Comparison of ENCODE assay signal across 19 mouse cellular contexts in genomic region chr2:38973223-38973622, GRCm38 (mm10). TPM values are rescaled to one million over a fixed set of nuclear protein-coding genes. Genes with fewer than 3 reads are reported as not detected.
DNase-seq lines count a peak whose midpoint lies in the region; ATAC-seq and TF ChIP-seq lines count a peak whose summit lies in the region.
"Had no signal": no experiment of that assay in that cellular context is flagged by ENCODE, and none has a peak within 500 bp of the region (broad histone marks: within the 10 kb centered on the region; RNA-seq: fewer than 3 reads in every experiment).

No protein-coding gene starts in this region.

- H3K36me3 ChIP-seq in liver, postnatal 0 days (replicated peaks; ENCODE audit: insufficient read depth, low read length) = no peaks in the 10 kb centered on the region
- no peaks in the 10 kb centered on the region for H3K36me3 ChIP-seq in liver, embryonic 11.5 days (ENCODE audit: control insufficient read depth, insufficient read depth, low read length)
- H3K36me3 ChIP-seq: embryonic facial prominence, embryonic 12.5 days; heart, embryonic 15.5 days; hindbrain, embryonic 15.5 days had no signal

- no peak overlapping the region for H3K27ac ChIP-seq in liver, postnatal 0 days (ENCODE audit: low read depth)
- no peak overlapping the region for H3K27ac ChIP-seq in liver, embryonic 11.5 days (ENCODE audit: low read depth, low read length)
- H3K27ac ChIP-seq: embryonic facial prominence, embryonic 12.5 days; heart, embryonic 15.5 days; hindbrain, embryonic 15.5 days; left cerebral cortex, adult 2 months had no signal

- no peak for ATAC-seq in liver, postnatal 0 days
- ATAC-seq in liver, embryonic 11.5 days (replicated peaks; ENCODE audit: low FRiP score) = no peak
- ATAC-seq in megakaryocyte-erythroid progenitor cell, adult 5-6 weeks (replicated peaks; ENCODE audit: low FRiP score, low TSS enrichment, poor library complexity, severe bottlenecking) = 0 out of 2 replicates have a peak, but pooled peaks have one; percentile 2
- ATAC-seq: forebrain, postnatal 0 days had no signal

- WGBS in liver, postnatal 0 days (ENCODE audit: insufficient replicate concordance) = 19% methylated on average over 2 of the region's 2 CpGs
- 31% methylated on average over 2 of the region's 2 CpGs for WGBS in liver, embryonic 11.5 days

- peaks cover 8% of the 10 kb centered on the region; the same call in 1 of the 2 replicates for H3K4me1 ChIP-seq in liver, postnatal 0 days (ENCODE audit: insufficient read depth)
- peaks cover 13% of the 10 kb centered on the region for H3K4me1 ChIP-seq in liver, embryonic 11.5 days (replicated peaks; ENCODE audit: control insufficient read depth, insufficient read depth, low read length)
- H3K4me1 ChIP-seq: embryonic facial prominence, embryonic 12.5 days; heart, embryonic 15.5 days; hindbrain, embryonic 15.5 days had no signal

- H3K27me3 ChIP-seq in liver, postnatal 0 days (ENCODE audit: insufficient read depth, low read length) = no peaks in the 10 kb centered on the region
- peaks cover 6% of the 10 kb centered on the region for H3K27me3 ChIP-seq in liver, embryonic 11.5 days (replicated peaks; ENCODE audit: control insufficient read depth, insufficient read depth, low read length)
- H3K27me3 ChIP-seq: embryonic facial prominence, embryonic 12.5 days; heart, embryonic 15.5 days; hindbrain, embryonic 15.5 days had no signal

- intact Hi-C loops in left cerebral cortex, postnatal 10 days (cut with DNase I) = no loop called here

- no peak overlapping the region for H3K4me3 ChIP-seq in liver, postnatal 0 days (ENCODE audit: low read depth, low read length)
- H3K4me3 ChIP-seq in liver, embryonic 11.5 days (ENCODE audit: low read depth, low read length) = no peak overlapping the region
- H3K4me3 ChIP-seq: embryonic facial prominence, embryonic 12.5 days; heart, embryonic 15.5 days; hindbrain, embryonic 15.5 days; left cerebral cortex, adult 2 months had no signal

- H3K4me2 ChIP-seq in liver, postnatal 0 days (ENCODE audit: low read depth, low read length) = no peak overlapping the region
- H3K4me2 ChIP-seq in liver, embryonic 11.5 days = no peak overlapping the region
- H3K4me2 ChIP-seq: embryonic facial prominence, embryonic 12.5 days; heart, embryonic 15.5 days; hindbrain, embryonic 15.5 days; lung, embryonic 14.5 days; midbrain, embryonic 11.5 days had no signal

- no peak overlapping the region for H3K9ac ChIP-seq in liver, postnatal 0 days (replicated peaks)
- no peak overlapping the region for H3K9ac ChIP-seq in liver, embryonic 11.5 days (ENCODE audit: low read depth, low read length)
- H3K9ac ChIP-seq: embryonic facial prominence, embryonic 12.5 days; forebrain, postnatal 0 days; heart, embryonic 15.5 days; hindbrain, embryonic 15.5 days; lung, embryonic 14.5 days had no signal

- 0 out of 2 replicates have a peak, but pooled peaks have one; percentile 9 for TF ChIP-seq CTCF in liver, postnatal 0 days (IDR thresholded peaks at IDR 0.05; ENCODE audit: low read depth)

- no peak for DNase-seq in liver, postnatal 0 days
- DNase-seq in liver, embryonic 11.5 days (ENCODE audit: low spot score) = no peak
- DNase-seq in NIH3T3 (ENCODE audit: low read depth) (peak; percentile 22), adipocyte (ENCODE audit: low spot score) (peak; percentile 42)
- DNase-seq in left cerebral cortex, postnatal 10 days (ENCODE audit: extremely low spot score in 1 of 2, low spot score in 2 of 2) = no peak
- no peak for DNase-seq in adrenal gland, adult 18-20 months (ENCODE audit: low spot score in 2 of 2)
- DNase-seq: cerebellum, adult 11 months; cerebellum, adult 9-11 months; gastrocnemius, postnatal 36 days; layer of hippocampus, adult 9-11 months; lung, embryonic 14.5 days had no signal

- TF ChIP-seq EP300 in liver, postnatal 0 days (IDR thresholded peaks at IDR 0.05; ENCODE audit: low read depth) = no peak

- H3K9me3 ChIP-seq in liver, postnatal 0 days (ENCODE audit: low read length) = no peaks in the 10 kb centered on the region
- no peaks in the 10 kb centered on the region for H3K9me3 ChIP-seq in liver, embryonic 11.5 days (ENCODE audit: control insufficient read depth, low read length)
- H3K9me3 ChIP-seq: embryonic facial prominence, embryonic 12.5 days; heart, embryonic 15.5 days; hindbrain, embryonic 15.5 days had no signal

RNA-seq across cellular contexts. Expression of gene Wdr38, which starts 24.1 kb away (rescaled TPM):
- polyA plus RNA-seq in liver, postnatal 0 days (2015; fragmentation: Nextera tagmentation; extraction: Ambion mirVana) = 0.53 and 0.60 TPM in 2 replicates
- 1.4 TPM in 2 replicates for polyA plus RNA-seq in liver, embryonic 11.5 days (2014; fragmentation: Nextera tagmentation; extraction: Ambion mirVana)
- total RNA-seq in megakaryocyte-erythroid progenitor cell, adult 5-6 weeks (2014; fragmentation: Nextera tagmentation) = 0.89 and 1.4 TPM in 2 replicates
- 0.27 TPM in 1 of 2 replicates, not detected in the other for total RNA-seq in megakaryocyte-erythroid progenitor cell, adult 5-6 weeks (2017)
- total RNA-seq in left cerebral cortex, postnatal 10 days (2021) = under 1 TPM; 0.32 to 0.55 TPM
- under 1 TPM; 0.53 to 0.61 TPM for total RNA-seq in adrenal gland, adult 18-20 months (2021)

RNA-seq across cellular contexts. Expression of gene Arpc5l, which starts 31.9 kb away (rescaled TPM):
- 59.3 and 60.7 TPM in 2 replicates for polyA plus RNA-seq in liver, postnatal 0 days (2015; fragmentation: Nextera tagmentation; extraction: Ambion mirVana)
- polyA plus RNA-seq in liver, embryonic 11.5 days (2014; fragmentation: Nextera tagmentation; extraction: Ambion mirVana) = 113 and 128 TPM in 2 replicates
- total RNA-seq in megakaryocyte-erythroid progenitor cell, adult 5-6 weeks (2014; fragmentation: Nextera tagmentation) = 56.6 and 77.5 TPM in 2 replicates
- 39.5 and 52.9 TPM in 2 replicates for total RNA-seq in megakaryocyte-erythroid progenitor cell, adult 5-6 weeks (2017)
- 100 to 1,000 TPM in 1 of 2 experiments, 10 to 100 TPM in 1; 93.1 to 103 TPM for total RNA-seq in left cerebral cortex, postnatal 10 days (2021)
- total RNA-seq in adrenal gland, adult 18-20 months (2021) = 10 to 100 TPM; 82.3 to 82.5 TPM

RNA-seq across cellular contexts. Expression of gene Rpl35, which starts 32.2 kb away (rescaled TPM):
- 574 and 582 TPM in 2 replicates for polyA plus RNA-seq in liver, postnatal 0 days (2015; fragmentation: Nextera tagmentation; extraction: Ambion mirVana)
- polyA plus RNA-seq in liver, embryonic 11.5 days (2014; fragmentation: Nextera tagmentation; extraction: Ambion mirVana) = 1,321 and 1,382 TPM in 2 replicates
- total RNA-seq in megakaryocyte-erythroid progenitor cell, adult 5-6 weeks (2014; fragmentation: Nextera tagmentation) = 1,595 and 1,825 TPM in 2 replicates
- 1,385 and 1,766 TPM in 2 replicates for total RNA-seq in megakaryocyte-erythroid progenitor cell, adult 5-6 weeks (2017)
- total RNA-seq in left cerebral cortex, postnatal 10 days (2021) = 100 to 1,000 TPM; 326 to 336 TPM
- total RNA-seq in adrenal gland, adult 18-20 months (2021) = 100 to 1,000 TPM; 442 to 451 TPM

RNA-seq across cellular contexts. Expression of gene Olfml2a, which starts 41.4 kb away (rescaled TPM):
- polyA plus RNA-seq in liver, postnatal 0 days (2015; fragmentation: Nextera tagmentation; extraction: Ambion mirVana) = 0.06 and 0.12 TPM in 2 replicates
- 0.38 and 0.75 TPM in 2 replicates for polyA plus RNA-seq in liver, embryonic 11.5 days (2014; fragmentation: Nextera tagmentation; extraction: Ambion mirVana)
- total RNA-seq in megakaryocyte-erythroid progenitor cell, adult 5-6 weeks (2014; fragmentation: Nextera tagmentation) = 0.42 TPM in 1 of 2 replicates, not detected in the other
- total RNA-seq in megakaryocyte-erythroid progenitor cell, adult 5-6 weeks (2017) = not detected in 2 replicates
- 1 to 10 TPM; 3.8 to 3.9 TPM for total RNA-seq in left cerebral cortex, postnatal 10 days (2021)
- 10 to 100 TPM in 1 of 2 experiments, 1 to 10 TPM in 1; 6.3 to 12.2 TPM for total RNA-seq in adrenal gland, adult 18-20 months (2021)
- total RNA-seq: hematopoietic stem cell, adult 5-6 weeks had no signal

RNA-seq across cellular contexts. Expression of gene Nr6a1, which starts 45.7 kb away (rescaled TPM):
- 0.83 and 1.1 TPM in 2 replicates for polyA plus RNA-seq in liver, postnatal 0 days (2015; fragmentation: Nextera tagmentation; extraction: Ambion mirVana)
- polyA plus RNA-seq in liver, embryonic 11.5 days (2014; fragmentation: Nextera tagmentation; extraction: Ambion mirVana) = 3.3 and 5.1 TPM in 2 replicates
- total RNA-seq in megakaryocyte-erythroid progenitor cell, adult 5-6 weeks (2014; fragmentation: Nextera tagmentation) = 0.32 and 6.0 TPM in 2 replicates
- total RNA-seq in megakaryocyte-erythroid progenitor cell, adult 5-6 weeks (2017) = 6.8 and 35.8 TPM in 2 replicates
- total RNA-seq in left cerebral cortex, postnatal 10 days (2021) = 1 to 10 TPM; 5.3 to 5.8 TPM
- 1 to 10 TPM; 6.7 to 8.5 TPM for total RNA-seq in adrenal gland, adult 18-20 months (2021)

Comparison
In these comparisons a context has a peak if more than half of its experiments do, and no peak if none do; other contexts are left out.
1. DNase-seq: peak in NIH3T3 (single experiment) and adipocyte (single experiment); none in liver, postnatal 0 days (single experiment), liver, embryonic 11.5 days (single experiment), left cerebral cortex, postnatal 10 days (0 of 2) and adrenal gland, adult 18-20 months (0 of 2).